In the genomic region with DNA sequence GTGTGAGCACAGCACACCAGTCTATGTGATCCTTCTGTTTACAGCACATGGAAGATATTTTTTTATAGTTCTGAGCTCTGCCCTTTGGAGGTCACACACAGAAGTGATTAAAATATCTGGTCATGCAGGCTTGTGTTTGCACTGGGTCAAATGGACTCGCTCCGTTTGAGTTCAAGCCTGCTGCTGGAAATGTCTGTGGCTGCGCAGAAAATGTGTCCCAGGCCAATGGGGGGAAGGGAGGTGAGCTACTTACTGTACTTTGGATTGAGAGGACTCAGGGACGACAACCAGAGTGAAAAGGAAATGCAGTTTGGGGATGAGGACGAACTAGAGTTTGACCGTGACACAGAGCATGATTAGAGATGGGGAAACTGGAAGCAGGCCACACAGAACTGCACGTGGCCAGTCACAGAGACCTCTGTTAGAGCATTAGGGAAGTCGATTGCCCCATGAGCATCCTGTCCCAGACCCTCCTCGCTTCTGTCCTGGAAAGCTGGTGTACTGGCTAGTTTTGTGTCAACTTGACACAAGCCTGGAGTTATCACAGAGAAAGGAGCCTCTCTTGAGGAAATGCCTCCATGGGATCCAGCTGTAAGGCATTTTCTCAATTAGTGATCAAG, we compare ENCODE assay signal across 16 mouse cellular contexts.
"Had no signal": no experiment of that assay in that cellular context is flagged by ENCODE, and none has a peak within 500 bp of the region (broad histone marks: within the 10 kb centered on the region; RNA-seq: fewer than 3 reads in every experiment).

No protein-coding gene starts in this region.

- H3K36me3 ChIP-seq: liver, embryonic 13.5 days; stomach, embryonic 15.5 days had no signal

- H3K4me2 ChIP-seq: liver, embryonic 13.5 days; lung, embryonic 14.5 days; midbrain, embryonic 11.5 days; stomach, embryonic 15.5 days had no signal

- H3K4me3 ChIP-seq: layer of hippocampus, adult 2 months; liver, embryonic 13.5 days; stomach, embryonic 15.5 days had no signal

- H3K9ac ChIP-seq: liver, embryonic 13.5 days; liver, postnatal 0 days; lung, embryonic 14.5 days; stomach, embryonic 15.5 days had no signal

- H3K27ac ChIP-seq: kidney, postnatal 0 days; layer of hippocampus, adult 2 months; liver, embryonic 13.5 days; macrophage; stomach, embryonic 15.5 days had no signal

- ATAC-seq: liver, postnatal 0 days; lung, postnatal 0 days had no signal

- H3K4me1 ChIP-seq: stomach, embryonic 15.5 days had no signal

- H3K27me3 ChIP-seq: stomach, embryonic 15.5 days had no signal

- DNase-seq: kidney, adult 2 months; kidney, postnatal 25 days; layer of hippocampus, adult 9-11 months; liver, embryonic 13.5 days; liver, postnatal 0 days; lung, embryonic 14.5 days; midbrain, embryonic 14.5 days; spleen, adult 18-20 months; thymus, adult 18-20 months; thymus, postnatal 36 days had no signal

- H3K9me3 ChIP-seq: liver, embryonic 13.5 days; stomach, embryonic 15.5 days had no signal
